Mouse (Mus musculus) CD4-positive helper T cell, adult 2 months (primary cell): ENCODE measurements at regions not wholly inside any gene's neighbourhood (a gene's known extent, or its start where the extent isn't known, plus 50 kb on each side); places are given as distances from the start of the nearest gene placed in this dataset.

ENCODE experiments used
- DNase-seq: peaks from one replicate; pipeline ENCODE4 v3.0.0-alpha.2; 2012; ENCODE audit warnings: low read depth, missing footprints, low spot score

DNA sequence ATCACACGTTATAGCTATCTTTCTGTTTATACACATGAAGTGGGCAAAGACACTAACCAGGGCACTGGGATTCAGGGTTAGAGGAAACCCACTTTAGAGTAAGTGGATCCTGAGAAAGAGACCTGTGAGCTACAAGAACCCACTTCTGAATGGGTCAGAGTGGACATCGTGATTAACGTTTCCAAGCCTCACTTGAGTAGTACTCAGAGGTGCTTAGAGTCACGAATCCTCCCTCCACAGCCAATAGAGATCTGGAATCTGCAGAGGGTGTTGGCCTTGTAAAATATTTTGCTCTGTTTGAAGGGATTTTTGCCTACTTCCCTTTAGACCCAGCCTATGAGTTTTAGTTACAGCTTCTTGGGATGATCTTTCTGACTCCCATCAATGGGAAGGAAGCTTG, 384.4 kb upstream of the Gm10131 start:
- DNase-seq = no peak

DNA sequence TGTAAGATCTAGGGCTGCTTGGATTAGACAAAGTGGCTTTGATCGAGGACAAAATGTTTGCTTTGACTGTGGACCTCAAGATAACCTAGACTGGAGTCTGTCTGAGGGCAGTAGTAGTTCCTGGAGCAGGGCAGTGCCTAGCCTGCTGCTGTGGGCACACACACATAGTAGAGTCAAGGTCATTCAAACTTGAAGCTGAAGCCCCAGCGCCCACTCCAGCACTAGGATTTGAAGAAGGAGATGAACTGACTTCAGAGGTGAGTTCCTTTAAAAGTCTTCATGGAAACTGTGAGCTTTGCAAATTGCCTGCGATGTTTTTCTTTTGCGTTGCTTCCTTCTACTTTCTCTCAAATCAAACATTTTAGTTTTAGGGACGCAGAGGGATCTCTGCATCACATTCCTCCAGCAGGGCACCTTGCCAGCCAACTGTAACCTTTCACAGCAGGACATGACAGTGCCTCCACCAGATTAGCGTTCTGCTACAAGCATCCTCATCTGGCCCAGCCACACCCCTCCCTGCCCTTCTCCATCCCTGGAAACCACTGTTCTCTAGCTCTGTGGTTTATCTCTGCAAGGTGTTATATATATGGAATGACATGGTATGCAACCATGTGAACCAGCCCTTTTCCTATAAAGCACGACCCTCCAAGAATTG, 377.3 kb upstream of the Gm10131 start:
- no peak for DNase-seq

GRCm38 (mm10) chr8:34486433-34487096, 375.0 kb upstream of the Gm10131 start:
- DNase-seq = peak; percentile 24

GRCm38 (mm10) chr8:34485905-34486304, 374.4 kb upstream of the Gm10131 start:
- DNase-seq = no peak

GRCm38 (mm10) chr8:34485346-34485745, 373.8 kb upstream of the Gm10131 start:
- DNase-seq = no peak

DNA sequence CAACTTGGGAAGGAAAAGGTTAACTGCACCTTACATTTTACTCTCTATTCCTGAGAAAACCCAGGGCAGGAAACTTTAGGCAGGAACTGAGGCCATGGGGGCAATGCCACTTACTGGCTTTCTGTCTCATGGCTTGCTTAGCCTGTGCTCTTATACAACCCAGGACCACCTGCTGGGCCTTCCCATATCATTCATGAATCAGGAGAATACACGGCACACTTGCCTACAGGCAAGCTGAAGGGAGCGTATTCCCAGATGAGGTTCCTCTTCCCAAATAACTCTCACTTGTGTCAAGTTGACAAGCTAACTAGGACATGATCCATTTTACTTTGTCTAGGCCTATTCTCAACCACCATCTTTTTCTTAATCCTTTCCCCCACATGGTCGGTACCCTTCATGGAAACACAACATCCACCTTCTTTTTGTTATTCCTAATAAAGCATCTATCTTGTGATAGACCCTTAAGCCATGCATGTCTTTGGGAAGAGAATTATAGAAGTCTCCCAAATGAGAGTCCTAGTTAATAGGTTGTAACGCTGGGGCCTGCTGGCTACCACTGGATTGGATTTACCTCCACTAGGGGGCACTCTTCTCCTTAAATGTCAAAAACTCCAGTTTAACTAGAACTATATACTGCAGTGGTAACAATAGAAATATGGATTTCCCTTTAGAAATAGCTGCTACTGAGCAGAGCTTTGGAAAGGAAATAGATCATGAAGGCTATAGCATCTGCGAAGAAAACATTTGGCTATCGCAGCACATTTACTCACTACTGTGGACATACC, 373.2 kb upstream of the Gm10131 start:
- peak; percentile 73 for DNase-seq

DNA sequence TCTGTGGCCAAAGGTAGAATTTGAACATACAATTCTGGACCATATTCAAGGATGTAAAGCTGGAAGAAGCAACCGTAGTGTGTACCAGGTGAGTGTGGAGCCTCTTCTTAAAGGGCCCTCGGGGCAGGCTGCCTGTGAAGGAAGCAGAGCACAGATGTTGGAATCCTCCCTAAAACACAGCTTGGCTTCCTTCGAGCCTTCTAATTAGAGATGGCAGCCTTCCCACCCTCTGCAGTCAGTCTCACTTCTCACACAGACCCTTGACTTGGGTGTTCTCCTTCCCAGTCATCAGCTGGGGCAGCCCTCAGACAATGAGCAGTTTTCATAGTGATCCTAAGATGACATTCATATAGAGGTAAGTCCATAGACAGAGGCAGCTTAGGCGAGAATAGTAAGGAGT, 371.7 kb upstream of the Gm10131 start:
- no peak for DNase-seq

- no peak for DNase-seq
These were observed 371.1 kb upstream of the Gm10131 start for GRCm38 (mm10) chr8:34482676-34483075.

DNA sequence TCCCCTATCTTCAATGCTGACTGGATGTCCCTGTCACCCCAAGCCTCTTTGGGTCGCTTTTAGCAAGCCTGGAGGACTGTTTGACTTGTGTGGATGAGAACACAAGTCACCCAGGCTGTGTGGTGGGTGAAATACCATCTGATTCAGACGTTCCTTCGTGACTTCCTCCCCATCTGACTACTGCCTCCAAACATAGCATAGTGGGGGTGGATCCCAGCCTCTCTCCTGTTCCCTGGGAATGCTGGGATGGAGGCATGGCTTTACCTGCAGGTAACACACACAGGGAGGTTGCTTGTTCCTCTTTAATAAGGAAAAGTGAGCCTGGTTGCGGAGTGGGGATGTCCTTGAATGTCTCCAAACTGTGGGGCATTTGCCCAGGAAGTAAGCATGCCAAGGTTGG, 369.0 kb upstream of the Gm10131 start:
- DNase-seq = no peak

- no peak for DNase-seq
These were observed 367.4 kb upstream of the Gm10131 start for GRCm38 (mm10) chr8:34478891-34479290.

- no peak for DNase-seq
These were observed 366.9 kb upstream of the Gm10131 start for GRCm38 (mm10) chr8:34478465-34478864.

GRCm38 (mm10) chr8:34476146-34476820, 364.7 kb upstream of the Gm10131 start:
- no peak for DNase-seq

DNA sequence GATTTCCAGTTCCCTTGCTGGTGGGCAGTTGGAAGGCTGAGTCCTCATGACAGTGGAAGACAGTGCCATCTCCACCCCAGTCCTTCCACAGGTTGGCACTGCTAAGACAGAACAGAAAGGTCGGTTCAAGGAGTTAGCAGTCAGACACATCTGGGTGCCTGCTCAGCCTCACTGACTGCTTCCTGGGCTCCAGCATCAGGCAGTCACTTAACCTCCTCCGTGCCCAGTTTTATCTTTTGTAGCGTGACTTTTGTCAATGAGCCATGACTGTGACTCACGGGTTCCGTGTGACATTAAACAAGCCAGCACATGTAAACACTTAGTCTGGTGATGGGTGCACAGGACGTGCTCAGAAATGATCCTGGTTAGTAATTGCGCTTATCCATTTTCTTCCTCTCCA, 363.1 kb upstream of the Gm10131 start:
- DNase-seq = no peak

- DNase-seq = no peak
These were observed 362.2 kb upstream of the Gm10131 start for GRCm38 (mm10) chr8:34473769-34474168.

DNA sequence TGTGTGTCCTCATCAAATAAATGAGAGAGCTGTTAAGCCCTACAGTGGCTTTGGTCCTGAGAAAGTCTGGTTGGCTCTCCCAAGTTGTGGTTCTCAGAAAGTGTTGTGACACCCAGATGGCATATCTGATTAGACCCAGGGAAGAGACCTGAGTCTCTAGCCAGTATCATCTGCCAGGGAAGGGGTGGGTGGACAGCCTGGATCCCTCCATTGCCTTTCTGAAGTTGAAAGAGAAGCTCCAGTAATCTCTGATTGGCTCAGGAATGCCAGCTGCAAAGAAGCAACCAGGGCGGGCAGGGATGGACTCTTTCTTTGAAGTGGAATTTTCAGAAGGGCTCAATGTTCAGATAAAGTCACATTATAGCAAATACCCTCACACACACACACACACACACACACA, 361.8 kb upstream of the Gm10131 start:
- DNase-seq = no peak

- no peak for DNase-seq
These were observed 361.3 kb upstream of the Gm10131 start for GRCm38 (mm10) chr8:34472846-34473245.

- no peak for DNase-seq
These were observed 360.9 kb upstream of the Gm10131 start for GRCm38 (mm10) chr8:34472434-34472833.

GRCm38 (mm10) chr8:34469091-34469490, 357.6 kb upstream of the Gm10131 start:
- DNase-seq = no peak

DNA sequence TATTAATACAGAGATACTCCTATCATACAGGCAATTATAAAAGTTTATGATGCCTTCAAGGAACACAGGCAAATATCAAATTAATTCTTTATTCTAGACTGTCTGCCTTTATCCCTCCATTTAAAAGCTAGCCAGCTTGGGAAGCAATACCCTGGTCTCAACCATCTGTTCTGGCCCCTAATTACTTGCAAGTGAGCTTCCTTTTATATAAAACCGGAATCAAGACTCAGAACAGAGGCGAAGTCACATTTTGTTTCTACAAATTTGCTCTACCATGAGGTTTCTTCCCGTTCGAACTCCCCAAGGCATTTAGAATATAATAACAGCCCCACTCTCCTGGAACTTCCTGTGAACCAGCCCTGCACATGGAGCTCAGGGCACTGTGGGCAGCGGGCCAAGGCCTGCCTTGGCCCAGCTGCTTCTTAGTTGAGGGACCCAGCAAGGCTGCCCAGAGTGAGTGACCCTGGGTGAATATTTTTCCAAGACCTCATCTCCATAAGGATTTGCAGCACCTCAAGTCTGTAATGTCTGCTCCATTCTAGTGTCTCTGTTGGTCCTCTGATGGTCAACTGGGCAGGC, 355.3 kb upstream of the Gm10131 start:
- DNase-seq = no peak

DNA sequence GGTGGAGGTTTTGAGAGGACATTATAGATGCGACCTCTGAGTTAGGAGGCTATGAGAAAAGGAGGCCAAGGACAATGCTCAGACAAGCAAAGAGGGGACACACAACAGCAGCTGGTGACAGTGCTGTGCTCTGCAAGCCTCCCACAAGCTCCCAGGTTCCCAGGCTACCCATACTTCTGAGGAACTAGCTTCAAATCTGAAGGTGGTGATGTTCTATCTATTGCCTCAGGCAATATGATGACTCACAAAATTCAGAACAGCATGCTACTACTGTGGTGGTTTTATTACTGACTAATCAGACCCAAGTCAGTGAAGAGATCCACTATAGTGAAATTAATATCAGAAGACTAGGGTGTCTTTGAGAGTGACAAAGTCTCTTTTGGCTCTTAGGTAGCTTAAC, 353.9 kb upstream of the Gm10131 start:
- no peak for DNase-seq

- no peak for DNase-seq
These were observed 350.7 kb upstream of the Gm10131 start for GRCm38 (mm10) chr8:34462262-34462661.

DNA sequence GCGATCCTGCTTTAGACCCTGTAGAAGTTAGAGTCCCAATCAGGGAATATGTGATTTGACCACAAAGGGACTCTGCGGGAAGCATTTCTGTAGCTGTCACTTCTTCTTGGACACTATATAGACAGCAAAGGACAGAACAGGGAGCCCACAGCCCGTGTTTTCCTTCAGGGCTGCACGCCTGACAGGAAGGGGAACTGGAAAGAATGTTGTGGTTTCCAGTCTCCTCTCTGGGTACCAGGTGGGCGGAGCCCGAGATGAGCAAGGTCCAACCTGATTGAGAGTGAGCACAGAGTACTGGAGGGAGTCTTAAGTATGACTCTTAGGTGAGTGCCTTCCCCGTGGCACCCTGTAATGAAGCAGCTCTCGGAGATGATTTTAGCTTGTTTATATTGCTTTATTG, 346.8 kb upstream of the Gm10131 start:
- DNase-seq = no peak
